Comparison of ENCODE assay signal across 23 mouse cellular contexts in genomic region chr9:95527676-95528075, GRCm38 (mm10). TPM values are rescaled to one million over a fixed set of nuclear protein-coding genes. Genes with fewer than 3 reads are reported as not detected.
DNase-seq lines count a peak whose midpoint lies in the region; ATAC-seq and TF ChIP-seq lines count a peak whose summit lies in the region.
"Had no signal": no experiment of that assay in that cellular context is flagged by ENCODE, and none has a peak within 500 bp of the region (broad histone marks: within the 10 kb centered on the region; RNA-seq: fewer than 3 reads in every experiment).

No protein-coding gene starts in this region.

- no peak for TF ChIP-seq RAD21 in MEL (IDR thresholded peaks at IDR 0.05; ENCODE audit: low read depth, low read length)

- no peaks in the 10 kb centered on the region for H3K9me3 ChIP-seq in liver, embryonic 12.5 days (replicated peaks)
- H3K9me3 ChIP-seq in MEL (replicated peaks; ENCODE audit: insufficient read depth, low read length) = no peaks in the 10 kb centered on the region
- no peaks in the 10 kb centered on the region for H3K9me3 ChIP-seq in intestine, embryonic 16.5 days (ENCODE audit: control insufficient read depth, low read length)
- H3K9me3 ChIP-seq: embryonic facial prominence, embryonic 15.5 days; forebrain, embryonic 15.5 days; hindbrain, embryonic 15.5 days; limb, embryonic 13.5 days; liver, embryonic 15.5 days; midbrain, embryonic 10.5 days; neural tube, embryonic 15.5 days had no signal

- H3K9ac ChIP-seq in liver, embryonic 12.5 days = no peak overlapping the region
- H3K9ac ChIP-seq in MEL (ENCODE audit: control insufficient read depth, low read depth, low read length, poor library complexity, severe bottlenecking) = no peak overlapping the region
- no peak overlapping the region for H3K9ac ChIP-seq in intestine, embryonic 16.5 days (ENCODE audit: low read depth, low read length)
- H3K9ac ChIP-seq: embryonic facial prominence, embryonic 15.5 days; forebrain, embryonic 15.5 days; hindbrain, embryonic 15.5 days; limb, embryonic 13.5 days; liver, embryonic 15.5 days; neural tube, embryonic 15.5 days had no signal

- ATAC-seq in liver, embryonic 12.5 days = peak; percentile 67
- ATAC-seq in intestine, embryonic 16.5 days = peak; percentile 89
- ATAC-seq: forebrain, embryonic 15.5 days had no signal

- TF ChIP-seq EP300 in MEL (IDR thresholded peaks at IDR 0.05; ENCODE audit: low read depth in 1 of 2, low read length in 2 of 2) = peak; percentile 57 to 60

- H3K27ac ChIP-seq in liver, embryonic 12.5 days = no peak overlapping the region
- peak overlapping the region; percentile 67 for H3K27ac ChIP-seq in MEL (ENCODE audit: control insufficient read depth, low read depth, low read length)
- H3K27ac ChIP-seq in intestine, embryonic 16.5 days (ENCODE audit: low read length) = no peak overlapping the region
- H3K27ac ChIP-seq: embryonic facial prominence, embryonic 15.5 days; forebrain, embryonic 15.5 days; hindbrain, embryonic 15.5 days; layer of hippocampus, adult 2 months; limb, embryonic 13.5 days; liver, embryonic 15.5 days; midbrain, embryonic 10.5 days; neural tube, embryonic 15.5 days had no signal

- H3K36me3 ChIP-seq in liver, embryonic 12.5 days = no peaks in the 10 kb centered on the region
- peaks cover 0 to 13% of the 10 kb centered on the region in 2 experiments; a peak in 2 of 4 replicates for H3K36me3 ChIP-seq in MEL (ENCODE audit: control insufficient read depth in 1 of 2, insufficient read depth in 2 of 2, low read length in 2 of 2)
- no peaks in the 10 kb centered on the region for H3K36me3 ChIP-seq in intestine, embryonic 16.5 days (ENCODE audit: control insufficient read depth, insufficient read depth, low read length)
- H3K36me3 ChIP-seq: embryonic facial prominence, embryonic 15.5 days; forebrain, embryonic 15.5 days; hindbrain, embryonic 15.5 days; limb, embryonic 13.5 days; liver, embryonic 15.5 days; midbrain, embryonic 10.5 days; neural tube, embryonic 15.5 days had no signal

- 5% methylated on average over 2 of the region's 2 CpGs for WGBS in liver, embryonic 12.5 days (ENCODE audit: insufficient replicate concordance)
- WGBS in intestine, embryonic 16.5 days = 24% methylated on average over 2 of the region's 2 CpGs

- no peak for TF ChIP-seq CTCF in MEL (IDR thresholded peaks at IDR 0.05 in 2 of 3, conservative IDR thresholded peaks at IDR 0.05 in 1 of 3; ENCODE audit: control insufficient read depth in 1 of 3, insufficient read depth in 1 of 3, low read depth in 2 of 3, low read length in 3 of 3, poor library complexity in 1 of 3, severe bottlenecking in 1 of 3)

- H3K79me2 ChIP-seq in MEL (ENCODE audit: control insufficient read depth, insufficient read depth, low read length, poor library complexity) = no peaks in the 10 kb centered on the region

- no peak overlapping the region for H3K4me2 ChIP-seq in liver, embryonic 12.5 days
- H3K4me2 ChIP-seq in intestine, embryonic 16.5 days (ENCODE audit: low read depth, low read length) = no peak overlapping the region
- H3K4me2 ChIP-seq: embryonic facial prominence, embryonic 15.5 days; forebrain, embryonic 15.5 days; hindbrain, embryonic 15.5 days; limb, embryonic 13.5 days; liver, embryonic 15.5 days; neural tube, embryonic 15.5 days had no signal

- no peak overlapping the region for H3K4me3 ChIP-seq in liver, embryonic 12.5 days
- no peak overlapping the region for H3K4me3 ChIP-seq in MEL (ENCODE audit: control insufficient read depth in 1 of 2, insufficient read depth in 1 of 2, low read depth in 2 of 2, low read length in 2 of 2)
- H3K4me3 ChIP-seq in intestine, embryonic 16.5 days (ENCODE audit: low read length) = no peak overlapping the region
- H3K4me3 ChIP-seq: embryonic facial prominence, embryonic 15.5 days; forebrain, embryonic 15.5 days; hindbrain, embryonic 15.5 days; layer of hippocampus, adult 2 months; limb, embryonic 13.5 days; liver, embryonic 15.5 days; midbrain, embryonic 10.5 days; neural tube, embryonic 15.5 days had no signal

- intact Hi-C loops in heart, postnatal 25 days (cut with DNase I) = no loop called here

- no peaks in the 10 kb centered on the region for H3K27me3 ChIP-seq in liver, embryonic 12.5 days (replicated peaks)
- no peaks in the 10 kb centered on the region for H3K27me3 ChIP-seq in MEL (ENCODE audit: control insufficient read depth in 1 of 2, insufficient read depth in 2 of 2, low read length in 2 of 2)
- H3K27me3 ChIP-seq in intestine, embryonic 16.5 days (replicated peaks; ENCODE audit: control insufficient read depth, insufficient read depth, low read length) = no peaks in the 10 kb centered on the region
- H3K27me3 ChIP-seq: embryonic facial prominence, embryonic 15.5 days; forebrain, embryonic 15.5 days; hindbrain, embryonic 15.5 days; limb, embryonic 13.5 days; liver, embryonic 15.5 days; neural tube, embryonic 15.5 days had no signal

- TF ChIP-seq POLR2A in MEL (IDR thresholded peaks at IDR 0.05; ENCODE audit: control insufficient read depth in 1 of 2, insufficient read depth in 1 of 2, low read depth in 1 of 2, low read length in 2 of 2, poor library complexity in 1 of 2) = no peak

- H3K4me1 ChIP-seq in liver, embryonic 12.5 days = peaks cover 10% of the 10 kb centered on the region
- H3K4me1 ChIP-seq in MEL (ENCODE audit: control insufficient read depth in 1 of 2, insufficient read depth in 2 of 2, low read length in 2 of 2) = peaks cover 2 to 9% of the 10 kb centered on the region in 2 experiments; a peak in 3 of 4 replicates
- no peaks in the 10 kb centered on the region for H3K4me1 ChIP-seq in intestine, embryonic 16.5 days (ENCODE audit: control insufficient read depth, insufficient read depth, low read length)
- H3K4me1 ChIP-seq: embryonic facial prominence, embryonic 15.5 days; forebrain, embryonic 15.5 days; hindbrain, embryonic 15.5 days; limb, embryonic 13.5 days; midbrain, embryonic 10.5 days; neural tube, embryonic 15.5 days had no signal

- DNase-seq in liver (no peak), MEL (ENCODE audit: low read depth, low spot score) (peak; percentile 70)
- DNase-seq in urinary bladder, postnatal 25 days (ENCODE audit: low spot score) = no peak
- no peak for DNase-seq in heart, postnatal 4 days
- DNase-seq in heart, postnatal 25 days (ENCODE audit: low spot score) = no peak
- DNase-seq: adrenal gland, postnatal 36 days; gastrocnemius, postnatal 25 days; heart, postnatal 36 days; kidney, postnatal 25 days; lung, postnatal 4 days; right cerebral cortex, adult 18-20 months; thymus, adult 2 months; thymus, postnatal 4 days had no signal

TF ChIP-seq in MEL, 35 proteins besides CTCF, POLR2A, EP300 and RAD21:
- TF ChIP-seq GATA1 (IDR thresholded peaks at IDR 0.05; ENCODE audit: low read depth, low read length) = peak; percentile 64
- peak; percentile 45; the same call in 1 of the 2 replicates for TF ChIP-seq BHLHE40 (IDR thresholded peaks at IDR 0.05; ENCODE audit: borderline replicate concordance, low read depth, low read length)
- TF ChIP-seq MXI1 (IDR thresholded peaks at IDR 0.05; ENCODE audit: low read depth, low read length) = no peak; the same call in 1 of the 2 replicates
- peak; percentile 72 for TF ChIP-seq ETS1 (IDR thresholded peaks at IDR 0.05; ENCODE audit: low read depth, low read length)
- TF ChIP-seq USF1 (IDR thresholded peaks at IDR 0.05; ENCODE audit: low read depth, low read length) = peak; percentile 37; the same call in 1 of the 2 replicates
- TF ChIP-seq ZNF384 (IDR thresholded peaks at IDR 0.05; ENCODE audit: low read depth, low read length) = peak; percentile 46; the same call in 1 of the 2 replicates
- TF ChIP-seq RCOR1 (IDR thresholded peaks at IDR 0.05; ENCODE audit: low read depth, low read length) = peak; percentile 32
- no peak for TF ChIP-seq GABPA (IDR thresholded peaks at IDR 0.05; ENCODE audit: low read depth, low read length)
- no peak for TF ChIP-seq CHD1 (IDR thresholded peaks at IDR 0.05; ENCODE audit: low read depth, low read length)
- TF ChIP-seq MYB (IDR thresholded peaks at IDR 0.05; ENCODE audit: low read depth, low read length) = no peak
- TF ChIP-seq NELFE (IDR thresholded peaks at IDR 0.05; ENCODE audit: low read depth, low read length) = no peak
TF ChIP-seq in MEL: peak in this region for 6.

RNA-seq across cellular contexts. Expression of gene U2surp, which starts 15.9 kb away (rescaled TPM):
- polyA plus RNA-seq in liver, embryonic 12.5 days (2016; fragmentation: Nextera tagmentation; extraction: Ambion mirVana) = 95.2 and 98.9 TPM in 2 replicates
- total RNA-seq in MEL (2012; rRNA removed) = 69.0 and 70.8 TPM in 2 replicates
- 100 to 1,000 TPM in 1 of 2 experiments, 10 to 100 TPM in 1; 72.1 to 244 TPM for polyA plus RNA-seq in MEL (2012; ENCODE audit: insufficient read depth in 1 of 2, insufficient read length in 2 of 2, low read depth in 1 of 2, low replicate concordance in 2 of 2, missing spikeins in 1 of 2)
- 103 and 109 TPM in 2 replicates for polyA plus RNA-seq in intestine, embryonic 16.5 days (2015; fragmentation: Nextera tagmentation; extraction: Ambion mirVana)
- 10 to 100 TPM; 56.5 to 57.9 TPM for total RNA-seq in heart, postnatal 4 days (2021)
- total RNA-seq in heart, postnatal 25 days (2021) = 10 to 100 TPM; 27.8 to 32.2 TPM

RNA-seq across cellular contexts. Expression of gene Paqr9, which starts 31.8 kb away (rescaled TPM):
- 14.2 and 14.3 TPM in 2 replicates for polyA plus RNA-seq in liver, embryonic 12.5 days (2016; fragmentation: Nextera tagmentation; extraction: Ambion mirVana)
- total RNA-seq in MEL (2012; rRNA removed) = 13.4 and 18.0 TPM in 2 replicates
- polyA plus RNA-seq in MEL (2012; ENCODE audit: insufficient read depth in 1 of 2, insufficient read length in 2 of 2, low read depth in 1 of 2, low replicate concordance in 2 of 2, missing spikeins in 1 of 2) = 10 to 100 TPM; 24.8 to 46.0 TPM
- 0.67 and 0.87 TPM in 2 replicates for polyA plus RNA-seq in intestine, embryonic 16.5 days (2015; fragmentation: Nextera tagmentation; extraction: Ambion mirVana)
- 10 to 100 TPM; 35.1 to 37.6 TPM for total RNA-seq in heart, postnatal 4 days (2021)
- 10 to 100 TPM; 41.1 to 43.4 TPM for total RNA-seq in heart, postnatal 25 days (2021)
